Mouse (Mus musculus): ENCODE measurements around the gene Aldh16a1. TPM values are rescaled to one million over a fixed set of nuclear protein-coding genes. Genes with fewer than 3 reads are reported as not detected.
"Not testable (repeated sequence)": the region's sequence is repeated elsewhere in the genome, so short reads cannot be mapped to it uniquely, and the experiment has no call there.

Gene Aldh16a1
- total and polyA plus RNA-seq, 2 experiments from 2014 or later, result 22.8 to 40.1 TPM

GRCm38 (mm10) chr7:45097479-45097878 is 56.9 kb downstream of the Aldh16a1 start:
- H3K4me1 ChIP-seq (ENCODE audit: control insufficient read depth, insufficient read depth), result peaks cover 2% of the 10 kb centered on the region; the same call in 1 of the 2 replicates
- peaks cover 12% of the 10 kb centered on the region; the same call in 1 of the 2 replicates for H3K36me3 ChIP-seq (replicated peaks; ENCODE audit: control insufficient read depth, insufficient read depth, low read length)
- H3K4me2 ChIP-seq (ENCODE audit: low read depth, low read length), result no peak overlapping the region
- H3K9ac ChIP-seq (replicated peaks; ENCODE audit: low read depth, low read length), result no peak overlapping the region
- H3K4me3 ChIP-seq (ENCODE audit: low read depth, low read length), result no peak overlapping the region
- H3K27me3 ChIP-seq (ENCODE audit: control insufficient read depth, insufficient read depth, low read length), result no peaks in the 10 kb centered on the region
- TF ChIP-seq CTCF (IDR thresholded peaks at IDR 0.05; ENCODE audit: low read depth) (no peak), EP300 (IDR thresholded peaks at IDR 0.05; ENCODE audit: low read depth) (no peak)
- no peaks in the 10 kb centered on the region for H3K9me3 ChIP-seq (replicated peaks; ENCODE audit: control insufficient read depth, low read length)
- ATAC-seq (ENCODE audit: insufficient read depth, low read depth) (no peak), DNase-seq (ENCODE audit: low spot score) (no peak)
- H3K27ac ChIP-seq (ENCODE audit: low read depth), result peak overlapping the region; percentile 4; the same call in 1 of the 2 replicates
- WGBS, result 48% methylated on average over 6 of the region's 6 CpGs

GRCm38 (mm10) chr7:45095965-45096364 is 58.4 kb downstream of the Aldh16a1 start:
- not testable (repeated sequence) for H3K9ac ChIP-seq (replicated peaks; ENCODE audit: low read depth, low read length); H3K9me3 ChIP-seq (replicated peaks; ENCODE audit: control insufficient read depth, low read length); DNase-seq (ENCODE audit: low spot score); H3K4me3 ChIP-seq (ENCODE audit: low read depth, low read length); H3K4me1 ChIP-seq (ENCODE audit: control insufficient read depth, insufficient read depth); H3K4me2 ChIP-seq (ENCODE audit: low read depth, low read length); ATAC-seq (ENCODE audit: insufficient read depth, low read depth); H3K27ac ChIP-seq (ENCODE audit: low read depth); H3K27me3 ChIP-seq (ENCODE audit: control insufficient read depth, insufficient read depth, low read length)
- WGBS, result 93% methylated on average over 14 of the region's 14 CpGs
- H3K36me3 ChIP-seq (replicated peaks; ENCODE audit: control insufficient read depth, insufficient read depth, low read length), result peaks cover 12% of the 10 kb centered on the region; the same call in 1 of the 2 replicates

- Histone ChIP-seq H3K9me3 (replicated peaks; ENCODE audit: control insufficient read depth, low read length) (no peaks in the 10 kb centered on the region), H3K4me2 (ENCODE audit: low read depth, low read length) (no peak overlapping the region), H3K36me3 (replicated peaks; ENCODE audit: control insufficient read depth, insufficient read depth, low read length) (peaks cover 12% of the 10 kb centered on the region; the same call in 1 of the 2 replicates), H3K4me3 (ENCODE audit: low read depth, low read length) (no peak overlapping the region), H3K9ac (replicated peaks; ENCODE audit: low read depth, low read length) (no peak overlapping the region), H3K4me1 (ENCODE audit: control insufficient read depth, insufficient read depth) (no peaks in the 10 kb centered on the region; the same call in 1 of the 2 replicates), H3K27me3 (ENCODE audit: control insufficient read depth, insufficient read depth, low read length) (no peaks in the 10 kb centered on the region), H3K27ac (ENCODE audit: low read depth) (no peak overlapping the region)
- no peak for ATAC-seq (ENCODE audit: insufficient read depth, low read depth)
- DNase-seq (ENCODE audit: low spot score), result no peak
- TF ChIP-seq EP300 (IDR thresholded peaks at IDR 0.05; ENCODE audit: low read depth) (no peak), CTCF (IDR thresholded peaks at IDR 0.05; ENCODE audit: low read depth) (no peak)
- 65% methylated on average over 6 of the region's 6 CpGs for WGBS
These were observed 59.0 kb downstream of the Aldh16a1 start for GRCm38 (mm10) chr7:45095367-45095766.

- H3K4me3 ChIP-seq (ENCODE audit: low read depth, low read length), result no peak overlapping the region
- H3K36me3 ChIP-seq (replicated peaks; ENCODE audit: control insufficient read depth, insufficient read depth, low read length), result peaks cover 12% of the 10 kb centered on the region; the same call in 1 of the 2 replicates
- no peak overlapping the region for H3K9ac ChIP-seq (replicated peaks; ENCODE audit: low read depth, low read length)
- H3K4me2 ChIP-seq (ENCODE audit: low read depth, low read length), result no peak overlapping the region
- WGBS, result 64% methylated on average over 7 of the region's 7 CpGs
- H3K27ac ChIP-seq (ENCODE audit: low read depth), result no peak overlapping the region
- H3K9me3 ChIP-seq (replicated peaks; ENCODE audit: control insufficient read depth, low read length), result no peaks in the 10 kb centered on the region
- ATAC-seq (ENCODE audit: insufficient read depth, low read depth) (no peak), DNase-seq (ENCODE audit: low spot score) (no peak)
- TF ChIP-seq EP300 (IDR thresholded peaks at IDR 0.05; ENCODE audit: low read depth) (no peak), CTCF (IDR thresholded peaks at IDR 0.05; ENCODE audit: low read depth) (no peak)
- H3K27me3 ChIP-seq (ENCODE audit: control insufficient read depth, insufficient read depth, low read length), result no peaks in the 10 kb centered on the region
- H3K4me1 ChIP-seq (ENCODE audit: control insufficient read depth, insufficient read depth), result no peaks in the 10 kb centered on the region; the same call in 1 of the 2 replicates
These were observed 60.3 kb downstream of the Aldh16a1 start for GRCm38 (mm10) chr7:45094121-45094520.

GRCm38 (mm10) chr7:45093516-45093905 is 60.9 kb downstream of the Aldh16a1 start:
- no peak overlapping the region for H3K4me3 ChIP-seq (ENCODE audit: low read depth, low read length)
- peaks cover 6% of the 10 kb centered on the region; the same call in 1 of the 2 replicates for H3K36me3 ChIP-seq (replicated peaks; ENCODE audit: control insufficient read depth, insufficient read depth, low read length)
- 44% methylated on average over 17 of the region's 18 CpGs for WGBS
- TF ChIP-seq CTCF (IDR thresholded peaks at IDR 0.05; ENCODE audit: low read depth) (no peak), EP300 (IDR thresholded peaks at IDR 0.05; ENCODE audit: low read depth) (no peak)
- no peaks in the 10 kb centered on the region for H3K27me3 ChIP-seq (ENCODE audit: control insufficient read depth, insufficient read depth, low read length)
- H3K4me2 ChIP-seq (ENCODE audit: low read depth, low read length), result no peak overlapping the region
- H3K9ac ChIP-seq (replicated peaks; ENCODE audit: low read depth, low read length), result no peak overlapping the region
- DNase-seq (ENCODE audit: low spot score), result no peak
- no peaks in the 10 kb centered on the region for H3K9me3 ChIP-seq (replicated peaks; ENCODE audit: control insufficient read depth, low read length)
- no peaks in the 10 kb centered on the region; the same call in 1 of the 2 replicates for H3K4me1 ChIP-seq (ENCODE audit: control insufficient read depth, insufficient read depth)
- no peak for ATAC-seq (ENCODE audit: insufficient read depth, low read depth)
- no peak overlapping the region for H3K27ac ChIP-seq (ENCODE audit: low read depth)

Measured in heart, postnatal 0 days (tissue).